Mouse (Mus musculus) neural tube, embryonic 14.5 days (tissue): ENCODE measurements at regions not wholly inside any gene's neighbourhood (a gene's known extent, or its start where the extent isn't known, plus 50 kb on each side); places are given as distances from the start of the nearest gene placed in this dataset.

Experiments used
- ATAC-seq: fragments of 200-750 bp; cut with Nextera tagmentation; 2 replicates; pipeline ENCODE4 v1.8.0; 2017; ENCODE audit warnings: low read depth, mild to moderate bottlenecking, moderate TSS enrichment, moderate library complexity
- H3K27ac ChIP-seq: fragments of 300-500 bp; sonication (generic); 2 replicates; pipeline ENCODE4 v1.5.1; 2014; ENCODE audit warnings: low read depth, mild to moderate bottlenecking, control low read depth, low read length, moderate library complexity, mixed read lengths
- H3K27me3 ChIP-seq: fragments of 300-500 bp; sonication (generic); 2 replicates; pipeline ENCODE4 v1.6.1; 2014; ENCODE audit warnings: low read length; ENCODE audit not compliant: control insufficient read depth, insufficient read depth
- H3K36me3 ChIP-seq: fragments of 300-500 bp; sonication (generic); 2 replicates; pipeline ENCODE4 v1.6.1; 2014; ENCODE audit warnings: low read length, mixed read lengths; ENCODE audit not compliant: control insufficient read depth, insufficient read depth
- H3K4me1 ChIP-seq: fragments of 300-500 bp; sonication (generic); 2 replicates; pipeline ENCODE4 v1.6.1; 2014; ENCODE audit warnings: low read length; ENCODE audit not compliant: control insufficient read depth, insufficient read depth
- H3K4me2 ChIP-seq: fragments of 300-500 bp; sonication (generic); 2 replicates; pipeline ENCODE4 v1.6.1; 2014; ENCODE audit warnings: mild to moderate bottlenecking, low read depth, low read length, control low read depth
- H3K4me3 ChIP-seq: fragments of 300-500 bp; sonication (generic); 2 replicates; pipeline ENCODE4 v1.5.1; 2014; ENCODE audit warnings: low read depth, low read length, control low read depth, mixed read lengths
- H3K9ac ChIP-seq: fragments of 300-500 bp; sonication (generic); replicated peaks from 2 replicates; pipeline ENCODE4 v1.6.1; 2014; ENCODE audit warnings: low read depth, mild to moderate bottlenecking, control low read depth, low read length, mixed read lengths
- H3K9me3 ChIP-seq: fragments of 300-500 bp; sonication (generic); 2 replicates; pipeline ENCODE4 v1.6.1; 2016; ENCODE audit warnings: low read length; ENCODE audit not compliant: control insufficient read depth
- WGBS: fragments of 180-500 bp; shearing (Covaris S2); extraction: QIAGEN DNeasy Blood & Tissue Kit; methylation state at CpG from one replicate; pipeline ENCODE4 v1.1.7; 2014; 5-methylcytosine and 5-hydroxymethylcytosine counted together

GRCm38 (mm10) chr4:97465932-97466666 lies 283.1 kb upstream of the Gm10192 start:
- Histone ChIP-seq H3K4me3 (no peak overlapping the region), H3K9me3 (no peaks in the 10 kb centered on the region), H3K4me2 (no peak overlapping the region), H3K4me1 (0 out of 2 replicates have a peak, but pooled peaks cover 3% of the 10 kb centered on the region), H3K36me3 (no peaks in the 10 kb centered on the region), H3K27me3 (no peaks in the 10 kb centered on the region), H3K27ac (no peak overlapping the region), H3K9ac (no peak overlapping the region)
- peak; percentile 49; the same call in 1 of the 2 replicates for ATAC-seq
- WGBS, result 26% methylated on average over 6 of the region's 6 CpGs

- Histone ChIP-seq H3K9ac (no peak overlapping the region), H3K27me3 (no peaks in the 10 kb centered on the region), H3K4me3 (no peak overlapping the region), H3K4me1 (0 out of 2 replicates have a peak, but pooled peaks cover 5% of the 10 kb centered on the region), H3K27ac (no peak overlapping the region), H3K9me3 (no peaks in the 10 kb centered on the region), H3K36me3 (no peaks in the 10 kb centered on the region), H3K4me2 (no peak overlapping the region)
- ATAC-seq, result 0 out of 2 replicates have a peak, but pooled peaks have one; percentile 9
Observed at GRCm38 (mm10) chr4:97465517-97465916, 282.6 kb upstream of the Gm10192 start.

- no peak for ATAC-seq
- Histone ChIP-seq H3K9me3 (no peaks in the 10 kb centered on the region), H3K9ac (no peak overlapping the region), H3K4me3 (no peak overlapping the region), H3K4me2 (no peak overlapping the region), H3K4me1 (0 out of 2 replicates have a peak, but pooled peaks cover 5% of the 10 kb centered on the region), H3K27ac (no peak overlapping the region), H3K36me3 (no peaks in the 10 kb centered on the region), H3K27me3 (no peaks in the 10 kb centered on the region)
- 92% methylated on average over 1 of the region's 1 CpGs for WGBS
Observed at GRCm38 (mm10) chr4:97461177-97461576, 278.2 kb upstream of the Gm10192 start.

DNA sequence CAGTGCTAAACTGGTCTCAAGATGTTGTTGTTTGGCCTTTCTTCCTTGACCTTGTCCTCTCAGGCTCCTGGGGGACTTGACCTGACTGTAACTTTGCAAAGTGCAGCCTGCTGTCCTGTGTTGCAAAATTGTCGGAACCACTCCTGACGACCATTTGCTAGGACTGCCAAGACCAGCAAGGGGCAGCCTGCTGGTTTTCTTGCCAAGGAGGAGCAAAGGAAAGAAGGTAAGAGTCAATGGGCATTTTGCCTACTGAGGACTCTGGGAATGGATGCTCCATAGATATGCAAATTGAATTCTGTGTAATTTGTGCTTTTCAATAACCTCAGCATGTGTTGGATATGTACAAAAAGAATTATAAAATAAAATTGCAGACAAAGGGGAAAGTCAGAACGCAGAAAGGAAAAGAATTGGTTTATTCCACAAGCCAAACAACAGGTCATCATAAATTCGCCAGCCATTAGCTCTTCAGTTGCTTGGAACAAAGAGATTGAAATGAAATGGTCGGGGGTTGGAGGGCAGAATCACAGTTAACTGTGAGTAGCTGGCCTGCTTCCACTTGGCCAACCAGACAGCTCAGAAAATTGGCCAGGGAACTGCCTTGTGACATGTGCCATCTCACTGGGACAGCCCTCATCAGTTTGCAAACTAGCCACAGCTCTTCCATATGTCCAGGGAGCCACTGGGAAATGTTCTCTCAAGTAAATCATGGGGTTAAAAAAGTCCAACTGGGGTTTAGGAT lies 256.5 kb upstream of the Gm10192 start:
- peak; percentile 49; the same call in 1 of the 2 replicates for ATAC-seq
- Histone ChIP-seq H3K4me3 (no peak overlapping the region), H3K9me3 (no peaks in the 10 kb centered on the region), H3K4me1 (no peaks in the 10 kb centered on the region), H3K36me3 (no peaks in the 10 kb centered on the region), H3K27me3 (no peaks in the 10 kb centered on the region), H3K4me2 (no peak overlapping the region), H3K9ac (no peak overlapping the region), H3K27ac (no peak overlapping the region)
- WGBS, result 57% methylated on average over 5 of the region's 5 CpGs

GRCm38 (mm10) chr4:97432681-97433080 lies 249.7 kb upstream of the Gm10192 start:
- Histone ChIP-seq H3K4me1 (no peaks in the 10 kb centered on the region), H3K27me3 (no peaks in the 10 kb centered on the region), H3K36me3 (no peaks in the 10 kb centered on the region), H3K27ac (no peak overlapping the region), H3K9ac (no peak overlapping the region), H3K4me3 (no peak overlapping the region), H3K4me2 (no peak overlapping the region), H3K9me3 (no peaks in the 10 kb centered on the region)
- no peak for ATAC-seq
- 90% methylated on average over 1 of the region's 1 CpGs for WGBS

DNA sequence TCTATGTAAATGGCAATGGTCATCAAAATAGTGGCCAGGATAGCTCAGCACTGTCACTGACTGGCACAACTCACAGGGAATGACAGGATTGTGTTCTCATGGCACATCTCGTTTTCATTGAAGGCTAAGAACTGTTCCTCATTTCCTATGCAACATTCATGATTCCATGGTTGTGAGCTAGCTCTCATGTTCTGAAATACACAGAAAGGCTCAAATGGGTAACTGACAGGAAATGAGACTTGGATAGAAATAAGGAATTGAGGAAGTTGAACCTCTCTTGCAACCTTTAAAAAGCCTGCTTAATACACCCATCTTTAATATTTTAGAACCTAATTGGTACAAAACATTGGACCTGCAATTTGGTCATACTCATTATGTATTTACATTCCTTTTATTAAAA lies 249.1 kb upstream of the Gm10192 start:
- Histone ChIP-seq H3K4me2 (no peak overlapping the region), H3K4me3 (no peak overlapping the region), H3K9ac (no peak overlapping the region), H3K36me3 (no peaks in the 10 kb centered on the region), H3K9me3 (no peaks in the 10 kb centered on the region), H3K4me1 (no peaks in the 10 kb centered on the region), H3K27me3 (no peaks in the 10 kb centered on the region), H3K27ac (no peak overlapping the region)
- WGBS, result 83% methylated on average over 1 of the region's 1 CpGs
- no peak for ATAC-seq

GRCm38 (mm10) chr4:97431239-97431638 lies 248.3 kb upstream of the Gm10192 start:
- no peaks in the 10 kb centered on the region for H3K36me3 ChIP-seq
- no peak overlapping the region for H3K4me2 ChIP-seq
- H3K4me3 ChIP-seq, result no peak overlapping the region
- H3K9me3 ChIP-seq, result no peaks in the 10 kb centered on the region
- no peak overlapping the region for H3K9ac ChIP-seq
- H3K4me1 ChIP-seq, result no peaks in the 10 kb centered on the region
- 51% methylated on average over 2 of the region's 2 CpGs for WGBS
- H3K27me3 ChIP-seq, result no peaks in the 10 kb centered on the region
- no peak overlapping the region for H3K27ac ChIP-seq
- ATAC-seq, result no peak

DNA sequence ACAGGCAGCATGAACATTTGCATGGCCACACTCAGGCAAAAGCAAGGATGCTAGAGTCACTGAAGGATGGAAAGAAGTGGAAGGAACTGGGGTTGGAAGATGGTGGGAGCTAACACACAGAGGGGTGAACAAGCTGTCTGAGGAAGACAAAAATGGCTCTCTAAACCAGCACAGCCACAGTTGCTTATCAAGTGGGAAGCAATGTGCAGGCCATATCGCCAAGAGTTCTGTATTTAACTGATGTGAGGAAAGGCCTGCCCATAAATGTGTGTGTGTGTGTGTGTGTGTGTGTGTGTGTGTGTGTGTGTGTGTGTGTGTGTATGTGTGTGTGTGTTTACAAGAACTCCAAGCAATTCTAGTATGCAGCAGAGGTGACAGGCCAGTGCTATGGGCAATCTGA lies 236.9 kb upstream of the Gm10192 start:
- Histone ChIP-seq H3K4me1 (no peaks in the 10 kb centered on the region), H3K36me3 (no peaks in the 10 kb centered on the region), H3K4me3 (no peak overlapping the region), H3K9me3 (no peaks in the 10 kb centered on the region), H3K4me2 (no peak overlapping the region), H3K27ac (no peak overlapping the region), H3K9ac (no peak overlapping the region), H3K27me3 (no peaks in the 10 kb centered on the region)
- 88% methylated on average over 1 of the region's 1 CpGs for WGBS
- no peak for ATAC-seq

DNA sequence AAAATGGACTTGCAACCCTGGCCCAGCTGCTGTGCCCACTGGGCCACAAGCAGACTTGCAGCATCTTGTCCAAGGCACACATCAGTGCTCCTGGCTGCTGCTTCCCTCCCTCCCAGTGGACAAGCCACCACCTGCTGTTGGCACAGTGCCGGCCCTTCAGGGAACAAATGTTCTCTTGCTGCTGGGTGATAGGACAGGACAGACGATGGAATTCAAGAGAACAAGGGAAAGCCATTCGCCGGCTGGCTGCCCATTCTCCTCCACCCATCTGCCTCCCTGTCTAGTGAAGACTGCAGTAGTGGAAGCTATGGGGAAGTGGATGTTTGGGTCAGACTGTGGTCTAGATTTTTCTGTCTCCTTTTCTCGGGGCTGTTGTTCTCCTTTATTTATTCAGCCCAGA lies 235.7 kb upstream of the Gm10192 start:
- Histone ChIP-seq H3K4me1 (no peaks in the 10 kb centered on the region), H3K27ac (0 out of 2 replicates have a peak overlapping the region, but pooled peaks have one; percentile 7), H3K36me3 (no peaks in the 10 kb centered on the region), H3K4me2 (no peak overlapping the region), H3K9ac (no peak overlapping the region), H3K27me3 (no peaks in the 10 kb centered on the region), H3K9me3 (no peaks in the 10 kb centered on the region), H3K4me3 (no peak overlapping the region)
- peak; percentile 83; the same call in 1 of the 2 replicates for ATAC-seq
- WGBS, result 8% methylated on average over 5 of the region's 5 CpGs
